Mouse (Mus musculus) lung, embryonic 16.5 days (tissue): Measurements from ENCODE around the gene Tro. TPM values are rescaled to one million over a fixed set of nuclear protein-coding genes. Genes with fewer than 3 reads are reported as not detected.

Experiments
- ATAC-seq: fragments of 200-750 bp; cut with Nextera tagmentation; 2 replicates; pipeline ENCODE4 v1.8.0; 2017; ENCODE audit warnings: low read depth, mild to moderate bottlenecking, moderate library complexity
- H3K27ac ChIP-seq: fragments of 300-500 bp; sonication (generic); 2 replicates; pipeline ENCODE4 v1.5.1; 2014; ENCODE audit warnings: mild to moderate bottlenecking, control low read depth, low read length
- H3K27me3 ChIP-seq: fragments of 300-500 bp; sonication (generic); 2 replicates; pipeline ENCODE4 v1.6.1; 2014; ENCODE audit warnings: low read depth, low read length, mixed read lengths; ENCODE audit not compliant: control insufficient read depth, insufficient read depth
- H3K36me3 ChIP-seq: fragments of 300-500 bp; sonication (generic); 2 replicates; pipeline ENCODE4 v1.6.1; 2014; ENCODE audit warnings: low read length; ENCODE audit not compliant: control insufficient read depth, insufficient read depth
- H3K4me1 ChIP-seq: fragments of 300-500 bp; sonication (generic); replicated peaks from 2 replicates; pipeline ENCODE4 v1.6.1; 2014; ENCODE audit warnings: low read length, mixed read lengths; ENCODE audit not compliant: control insufficient read depth, insufficient read depth
- H3K4me2 ChIP-seq: fragments of 300-500 bp; sonication (generic); 2 replicates; pipeline ENCODE4 v1.6.1; 2014; ENCODE audit warnings: low read depth, low read length, control low read depth
- H3K4me3 ChIP-seq: fragments of 300-500 bp; sonication (generic); 2 replicates; pipeline ENCODE4 v1.5.1; 2014; ENCODE audit warnings: mild to moderate bottlenecking, low read length, control low read depth
- H3K9ac ChIP-seq: fragments of 300-500 bp; sonication (generic); 2 replicates; pipeline ENCODE4 v1.6.1; 2014; ENCODE audit warnings: low read length, control low read depth
- H3K9me3 ChIP-seq: fragments of 300-500 bp; sonication (generic); 2 replicates; pipeline ENCODE4 v1.6.1; 2016; ENCODE audit warnings: low read length; ENCODE audit not compliant: control insufficient read depth
- WGBS: fragments of 180-500 bp; shearing (Covaris S2); extraction: QIAGEN DNeasy Blood & Tissue Kit; methylation state at CpG from one replicate; pipeline ENCODE4 v1.1.7; 2014; 5-methylcytosine and 5-hydroxymethylcytosine counted together
- polyA plus RNA-seq: library from polyadenylated mRNA; unstranded; fragments of >200 nt; fragmentation: Nextera tagmentation; extraction: Ambion mirVana; gene quantifications from 2 replicates; pipeline ENCODE4 v1.2.1, GENCODE M21; 2015

Tro gene
- polyA plus RNA-seq = 12.9 and 15.1 TPM in 2 replicates

GRCm38 (mm10) chrX:150656908-150657796, at the start of gene Tro:
TSS of gene Tro (minus strand) at chrX:150657583.
- Histone ChIP-seq H3K4me2 (peak within 1 kb of the TSS; percentile 66), H3K27ac (no peak within 1 kb of the TSS), H3K4me3 (peak within 1 kb of the TSS; percentile 56), H3K27me3 (no peaks in the 10 kb centered on the region), H3K4me1 (no peaks in the 10 kb centered on the region), H3K9ac (peak within 1 kb of the TSS; percentile 63), H3K9me3 (no peaks in the 10 kb centered on the region), H3K36me3 (no peaks in the 10 kb centered on the region)
- 23% methylated on average over 37 of the region's 37 CpGs for WGBS
- ATAC-seq = peak; percentile 85

GRCm38 (mm10) chrX:150677505-150677904, 20.1 kb upstream of the Tro start:
- whole genome bisulfite sequencing = 37% methylated on average over 1 of the region's 1 CpGs
- Histone ChIP-seq H3K9me3 (no peaks in the 10 kb centered on the region), H3K9ac (no peak overlapping the region), H3K4me3 (no peak overlapping the region), H3K36me3 (no peaks in the 10 kb centered on the region), H3K4me1 (no peaks in the 10 kb centered on the region), H3K27me3 (no peaks in the 10 kb centered on the region), H3K4me2 (no peak overlapping the region), H3K27ac (no peak overlapping the region)
- no peak for ATAC-seq

GRCm38 (mm10) chrX:150662809-150663208, 5.4 kb upstream of the Tro start:
- Histone ChIP-seq H3K9me3 (no peaks in the 10 kb centered on the region), H3K27me3 (no peaks in the 10 kb centered on the region), H3K4me1 (no peaks in the 10 kb centered on the region), H3K9ac (no peak overlapping the region), H3K4me2 (no peak overlapping the region), H3K27ac (no peak overlapping the region), H3K36me3 (no peaks in the 10 kb centered on the region), H3K4me3 (no peak overlapping the region)
- WGBS = 33% methylated on average over 4 of the region's 4 CpGs
- no peak for ATAC-seq

- no peaks in the 10 kb centered on the region for H3K36me3 ChIP-seq
- H3K9me3 ChIP-seq = no peaks in the 10 kb centered on the region
- H3K4me2 ChIP-seq = peak overlapping the region; percentile 66; the same call in 1 of the 2 replicates
- H3K4me1 ChIP-seq = no peaks in the 10 kb centered on the region
- H3K27me3 ChIP-seq = no peaks in the 10 kb centered on the region
- H3K9ac ChIP-seq = no peak overlapping the region
- peak overlapping the region; percentile 56; the same call in 1 of the 2 replicates for H3K4me3 ChIP-seq
- 31% methylated on average over 3 of the region's 3 CpGs for WGBS
- no peak overlapping the region for H3K27ac ChIP-seq
- no peak for ATAC-seq
Measured at GRCm38 (mm10) chrX:150657797-150658118, 375 bp upstream of the Tro start.

GRCm38 (mm10) chrX:150656122-150656907, 1.1 kb downstream of the Tro start:
- Histone ChIP-seq H3K9me3 (no peaks in the 10 kb centered on the region), H3K4me1 (no peaks in the 10 kb centered on the region), H3K27me3 (no peaks in the 10 kb centered on the region), H3K9ac (peak overlapping the region; percentile 63), H3K27ac (no peak overlapping the region), H3K4me3 (peak overlapping the region; percentile 56), H3K4me2 (peak overlapping the region; percentile 66), H3K36me3 (no peaks in the 10 kb centered on the region)
- ATAC-seq = peak; percentile 62
- WGBS = 43% methylated on average over 24 of the region's 44 CpGs

GRCm38 (mm10) chrX:150636421-150636820, 21.0 kb downstream of the Tro start:
- Histone ChIP-seq H3K4me1 (no peaks in the 10 kb centered on the region), H3K9me3 (no peaks in the 10 kb centered on the region), H3K4me2 (no peak overlapping the region), H3K9ac (no peak overlapping the region), H3K36me3 (no peaks in the 10 kb centered on the region), H3K27ac (no peak overlapping the region), H3K4me3 (no peak overlapping the region), H3K27me3 (no peaks in the 10 kb centered on the region)
- 50% methylated on average over 1 of the region's 1 CpGs for WGBS
- ATAC-seq = no peak

- no peak for ATAC-seq
- Histone ChIP-seq H3K4me1 (no peaks in the 10 kb centered on the region), H3K4me2 (no peak overlapping the region), H3K4me3 (no peak overlapping the region), H3K9ac (no peak overlapping the region), H3K36me3 (no peaks in the 10 kb centered on the region), H3K9me3 (no peaks in the 10 kb centered on the region), H3K27ac (no peak overlapping the region), H3K27me3 (no peaks in the 10 kb centered on the region)
- 71% methylated on average over 2 of the region's 2 CpGs for WGBS
Measured at GRCm38 (mm10) chrX:150598882-150599281, 58.5 kb downstream of the Tro start.
